Mouse (Mus musculus) spleen, adult 2 months (tissue): Measurements from ENCODE around the gene Rps3a1. TPM values are rescaled to one million over a fixed set of nuclear protein-coding genes. Genes with fewer than 3 reads are reported as not detected.
"Not testable (repeated sequence)": the region's sequence is repeated elsewhere in the genome, so short reads cannot be mapped to it uniquely, and the experiment has no call there.

Experiments
- DNase-seq, 2 experiments: peaks; one replicate each; pipeline versions ENCODE4 v3.0.0 to v3.0.0-alpha.2; 2012 to 2021; ENCODE audit warnings: low spot score in 2 of 2, low read depth in 1 of 2
- H3K27ac ChIP-seq: fragments of 200-500 bp; 2 replicates; pipeline ENCODE4 v1.5.1; 2012; ENCODE audit warnings: low read length, inconsistent platforms; ENCODE audit not compliant: insufficient read depth
- H3K27me3 ChIP-seq: fragments of 200-500 bp; 2 replicates; pipeline ENCODE4 v1.6.1; 2012; ENCODE audit warnings: mild to moderate bottlenecking, moderate library complexity, low read length, inconsistent platforms; ENCODE audit not compliant: control insufficient read depth, insufficient read depth
- H3K36me3 ChIP-seq: fragments of 200-500 bp; 2 replicates; pipeline ENCODE4 v1.6.1; 2012; ENCODE audit warnings: mild to moderate bottlenecking, low read length, inconsistent platforms; ENCODE audit not compliant: control insufficient read depth, insufficient read depth
- H3K4me1 ChIP-seq: fragments of 200-500 bp; 2 replicates; pipeline ENCODE4 v1.6.1; 2011; ENCODE audit warnings: inconsistent platforms; ENCODE audit not compliant: control insufficient read depth, insufficient read depth, insufficient read length
- H3K4me3 ChIP-seq: fragments of 200-500 bp; 2 replicates; pipeline ENCODE4 v1.5.1; 2011; ENCODE audit warnings: mild to moderate bottlenecking, inconsistent platforms; ENCODE audit not compliant: insufficient read depth, insufficient read length; ENCODE audit errors: extremely low read depth
- CTCF ChIP-seq: fragments of 200-500 bp; IDR thresholded peaks from 2 replicates; pipeline ENCODE4 v1.5.1; 2011; ENCODE audit warnings: mild to moderate bottlenecking, inconsistent platforms; ENCODE audit not compliant: insufficient read depth, insufficient read length, insufficient replicate concordance; ENCODE audit errors: extremely low read depth
- POLR2A ChIP-seq: fragments of 200-500 bp; IDR thresholded peaks from 2 replicates; pipeline ENCODE4 v1.6.1; 2011; ENCODE audit warnings: low read depth, low read length, inconsistent platforms
- WGBS: fragments of 180-500 bp; shearing (Covaris S2); methylation state at CpG from one replicate; pipeline ENCODE4 v1.1.7; 2018; 5-methylcytosine and 5-hydroxymethylcytosine counted together
- polyA plus RNA-seq: library from polyadenylated mRNA; depleted of rRNA; stranded (reverse); fragments of >200 nt; gene quantifications from 2 replicates; pipeline ENCODE4 v1.2.3, GENCODE M21; 2012

Gene Rps3a1
- polyA plus RNA-seq, 1 experiment, result 218 TPM

DNA sequence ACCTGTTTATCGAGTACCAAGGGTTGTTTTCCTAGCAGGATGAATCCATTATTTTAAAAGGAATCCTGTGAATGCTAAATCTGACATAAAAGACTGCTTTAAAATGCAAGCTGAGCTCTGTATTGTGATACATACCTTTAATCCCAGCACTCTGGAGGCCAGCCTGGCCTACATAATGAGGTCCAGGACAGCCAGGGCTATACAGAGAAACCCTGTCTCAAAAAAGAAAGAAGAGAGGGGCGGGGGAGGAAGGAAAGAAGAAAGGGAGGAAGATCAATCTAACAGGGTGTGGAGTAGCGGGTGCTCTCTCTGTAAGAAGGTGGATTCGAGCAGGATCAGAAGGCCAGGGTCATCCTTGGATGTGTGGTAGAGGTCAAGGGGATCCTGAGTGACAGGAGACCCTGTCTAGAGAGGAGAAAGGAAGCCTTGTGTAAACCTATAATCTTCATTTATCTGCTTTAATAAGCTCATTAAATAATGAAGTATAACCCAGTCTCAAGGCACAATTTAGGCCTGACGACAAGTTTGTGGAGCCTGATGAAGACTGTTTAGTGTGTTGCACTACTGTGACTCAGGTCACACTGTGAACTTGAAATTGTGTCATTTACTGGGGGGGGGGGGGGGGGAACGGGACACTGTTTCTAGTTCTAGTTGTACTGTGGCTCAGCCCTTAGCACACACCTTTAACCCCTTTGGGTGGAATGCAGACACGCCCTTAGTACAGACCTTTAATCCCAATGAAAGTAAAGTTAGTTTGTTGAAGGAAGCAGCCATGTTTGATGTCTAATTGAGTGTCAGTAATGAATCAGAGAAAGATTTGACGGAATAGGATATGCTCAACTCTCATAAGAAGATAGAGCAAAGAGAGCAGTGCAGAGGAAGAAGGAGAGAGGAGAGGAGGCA, 34.6 kb downstream of the Rps3a1 start:
- no peaks in the 10 kb centered on the region for H3K36me3 ChIP-seq
- H3K27me3 ChIP-seq, result no peaks in the 10 kb centered on the region
- TF ChIP-seq CTCF, result no peak
- no peak for TF ChIP-seq POLR2A
- no peak for DNase-seq
- no peak overlapping the region for H3K4me3 ChIP-seq
- no peak overlapping the region for H3K27ac ChIP-seq
- H3K4me1 ChIP-seq, result peaks cover 3% of the 10 kb centered on the region; the same call in 1 of the 2 replicates
- 83% methylated on average over 8 of the region's 8 CpGs for WGBS

DNA sequence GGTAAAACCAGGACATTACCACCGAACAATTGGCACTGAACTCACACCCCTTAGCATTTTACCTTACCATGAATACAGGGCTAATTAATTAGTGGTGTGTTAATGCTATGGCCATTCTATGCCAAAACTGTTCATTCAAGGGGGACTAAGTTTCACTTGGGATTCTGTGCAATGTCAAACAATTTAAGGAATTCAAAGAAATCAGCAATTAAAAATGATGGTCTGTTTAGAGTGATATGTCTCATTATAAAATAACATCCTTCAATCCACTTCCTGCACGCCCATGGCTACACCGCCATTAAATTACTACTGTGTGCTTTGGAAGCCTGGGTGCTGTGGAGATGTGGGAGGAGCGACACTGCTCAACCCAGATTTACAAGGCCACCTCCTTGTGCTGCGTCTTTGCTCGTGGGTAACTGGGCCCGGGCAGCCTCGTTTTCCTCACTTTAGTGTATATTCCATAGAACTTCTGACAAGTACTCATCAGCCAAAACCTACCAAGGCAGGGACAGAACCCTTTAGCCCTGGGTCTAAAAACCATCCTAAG, 36.3 kb downstream of the Rps3a1 start:
- Histone ChIP-seq H3K4me1 (peaks cover 3% of the 10 kb centered on the region; the same call in 1 of the 2 replicates), H3K27me3 (no peaks in the 10 kb centered on the region), H3K27ac (no peak overlapping the region), H3K36me3 (no peaks in the 10 kb centered on the region), H3K4me3 (no peak overlapping the region)
- TF ChIP-seq POLR2A, result no peak
- no peak for TF ChIP-seq CTCF
- DNase-seq, result no peak
- 96% methylated on average over 8 of the region's 8 CpGs for WGBS

DNA sequence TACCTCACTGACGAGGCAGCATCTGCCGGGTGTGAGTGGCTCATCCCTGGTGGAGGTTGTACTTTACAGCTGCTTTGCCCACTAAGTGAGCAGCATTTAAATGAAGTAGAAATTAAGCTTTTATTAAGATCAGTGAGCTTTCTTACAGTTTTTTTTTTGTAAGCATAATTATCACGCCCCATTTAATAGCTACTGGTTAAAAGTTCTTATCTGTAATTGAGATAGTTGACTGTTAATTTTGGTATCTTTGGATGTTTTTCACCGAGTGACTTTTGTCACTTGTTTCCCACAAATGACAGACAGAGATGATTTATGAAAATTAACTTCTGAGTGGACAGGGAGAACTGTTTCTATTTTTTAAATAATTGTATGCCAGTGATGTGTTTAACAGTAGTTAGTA, 37.6 kb downstream of the Rps3a1 start:
- no peak for DNase-seq
- H3K4me1 ChIP-seq, result peaks cover 3% of the 10 kb centered on the region; the same call in 1 of the 2 replicates
- no peaks in the 10 kb centered on the region for H3K27me3 ChIP-seq
- no peak overlapping the region for H3K4me3 ChIP-seq
- TF ChIP-seq CTCF (no peak), POLR2A (no peak)
- 57% methylated on average over 4 of the region's 4 CpGs for WGBS
- H3K36me3 ChIP-seq, result no peaks in the 10 kb centered on the region
- H3K27ac ChIP-seq, result no peak overlapping the region

DNA sequence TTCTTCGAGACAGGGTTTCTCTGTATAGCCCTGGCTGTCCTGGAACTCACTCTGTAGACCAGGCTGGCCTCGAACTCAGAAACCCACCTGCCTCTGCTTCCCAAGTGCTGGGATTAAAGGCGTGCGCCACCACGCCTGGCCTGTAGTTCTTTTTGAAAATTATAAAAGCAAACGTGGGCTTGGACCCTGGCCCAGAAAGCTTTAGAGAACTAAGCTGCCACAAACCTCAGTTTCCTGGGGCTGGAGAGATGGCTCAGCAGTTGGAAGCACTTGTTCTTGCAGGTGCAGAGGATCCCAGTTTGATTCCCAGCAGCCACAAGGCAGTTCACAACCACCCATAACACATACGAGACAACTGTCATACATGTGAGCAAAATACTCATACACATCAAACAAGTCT, 38.1 kb downstream of the Rps3a1 start:
- not testable (repeated sequence) for H3K4me3 ChIP-seq, H3K27ac ChIP-seq, H3K27me3 ChIP-seq, H3K36me3 ChIP-seq, H3K4me1 ChIP-seq, DNase-seq
- 56% methylated on average over 7 of the region's 7 CpGs for WGBS

DNA sequence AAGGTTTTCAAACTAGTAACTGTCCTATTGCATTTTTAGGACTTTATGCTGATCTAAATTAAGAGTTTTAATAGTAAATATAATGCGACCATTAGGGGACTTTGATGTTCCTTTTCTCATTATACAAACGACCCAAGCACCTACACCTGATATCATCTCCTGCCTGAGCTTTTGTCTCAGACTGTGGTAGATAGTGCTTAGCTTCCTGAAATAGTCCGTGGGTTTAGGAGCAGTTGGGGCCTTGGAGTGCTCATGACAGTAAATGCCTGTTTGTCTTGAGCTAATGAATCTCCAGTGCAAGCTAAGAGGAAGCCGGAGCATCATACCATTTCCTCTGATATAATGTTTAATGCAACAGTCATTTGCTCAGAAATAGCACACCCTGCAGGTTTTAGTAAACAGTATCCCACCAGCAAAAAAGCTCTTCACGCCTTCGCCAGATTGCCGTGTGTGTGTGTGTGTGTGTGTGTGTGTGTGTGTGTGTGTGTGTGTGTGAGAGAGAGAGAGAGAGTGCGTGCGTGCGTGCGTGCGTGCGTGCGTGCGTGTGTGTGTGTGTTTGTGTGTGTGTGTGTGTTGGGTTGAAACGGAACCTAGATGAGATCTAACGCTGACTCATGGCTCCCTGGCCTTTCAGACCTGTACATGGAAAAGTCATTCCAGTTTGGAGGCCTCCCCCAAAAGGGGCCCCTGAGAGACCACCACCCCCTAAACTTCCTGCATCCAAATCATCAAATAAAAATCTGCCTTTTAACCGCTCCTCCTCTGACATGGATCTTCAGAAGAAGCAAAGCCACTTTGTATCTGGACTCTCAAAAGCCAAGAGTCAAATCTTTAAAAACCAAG, 38.8 kb downstream of the Rps3a1 start:
- 19% methylated on average over 18 of the region's 18 CpGs for WGBS
- H3K27me3 ChIP-seq, result no peaks in the 10 kb centered on the region
- TF ChIP-seq CTCF (no peak), POLR2A (no peak)
- H3K4me1 ChIP-seq, result peaks cover 3% of the 10 kb centered on the region; the same call in 1 of the 2 replicates
- H3K36me3 ChIP-seq, result no peaks in the 10 kb centered on the region
- peak overlapping the region; percentile 31 for H3K4me3 ChIP-seq
- DNase-seq, result peak in 1 of 2 experiments; percentile 12
- no peak overlapping the region for H3K27ac ChIP-seq

DNA sequence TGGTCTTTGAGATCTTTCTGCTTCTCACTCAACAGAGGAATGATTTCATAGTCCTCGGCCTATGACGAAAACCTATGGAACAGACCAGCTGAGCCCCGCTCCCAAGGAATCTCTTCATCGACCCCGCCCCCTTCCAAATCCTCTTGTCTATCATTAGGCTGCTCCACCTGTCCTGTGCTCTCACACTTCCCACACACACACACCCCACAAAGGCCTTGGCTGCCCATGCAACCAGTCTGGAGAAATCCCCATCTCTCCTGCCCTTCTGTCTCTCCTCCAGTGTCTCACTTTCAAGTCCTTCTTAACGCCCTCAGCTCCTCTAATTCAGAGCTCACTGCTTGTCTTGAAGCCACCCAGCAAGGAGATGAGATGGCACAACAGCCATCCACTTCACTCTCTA, 40.5 kb downstream of the Rps3a1 start:
- WGBS, result 96% methylated on average over 6 of the region's 6 CpGs

DNA sequence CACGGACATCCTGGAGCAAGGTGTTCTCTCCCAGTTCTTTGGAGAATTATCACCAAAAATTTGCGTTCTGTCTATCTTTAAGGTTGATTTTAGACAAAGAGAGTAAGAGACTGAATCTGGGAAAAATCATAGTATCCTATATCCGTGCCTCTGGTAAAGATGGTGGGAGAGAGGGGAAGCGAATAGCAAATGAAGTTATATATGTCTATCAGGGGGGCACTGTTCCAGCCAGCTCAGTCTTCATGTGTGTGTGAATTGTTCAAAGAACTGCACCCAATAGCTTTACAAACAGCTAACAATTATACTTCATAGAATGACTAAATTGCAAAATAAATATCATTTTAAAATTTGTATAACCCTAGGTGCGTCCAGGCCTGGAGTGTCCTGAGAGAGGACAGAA, 48.6 kb downstream of the Rps3a1 start:
- no peak overlapping the region for H3K4me3 ChIP-seq
- 91% methylated on average over 5 of the region's 5 CpGs for WGBS

More for the DNA sequence above, 40.5 kb downstream of the Rps3a1 start:
- DNase-seq, result no peak
- Histone ChIP-seq H3K36me3 (no peaks in the 10 kb centered on the region), H3K27me3 (no peaks in the 10 kb centered on the region), H3K4me3 (no peak overlapping the region), H3K27ac (no peak overlapping the region), H3K4me1 (peaks cover 3% of the 10 kb centered on the region; the same call in 1 of the 2 replicates)
- no peak for TF ChIP-seq CTCF
- no peak for TF ChIP-seq POLR2A

More for the DNA sequence above, 48.6 kb downstream of the Rps3a1 start:
- Histone ChIP-seq H3K27ac (no peak overlapping the region), H3K4me1 (no peaks in the 10 kb centered on the region), H3K27me3 (no peaks in the 10 kb centered on the region), H3K36me3 (no peaks in the 10 kb centered on the region)
- TF ChIP-seq POLR2A (no peak), CTCF (no peak)
- DNase-seq, result no peak
